Mouse (Mus musculus): ENCODE measurements around the gene Mei1. TPM values are rescaled to one million over a fixed set of nuclear protein-coding genes. Genes with fewer than 3 reads are reported as not detected.
A peak's percentile ranks its signal among the peaks of the same experiment; 100 is the strongest.

Gene Mei1
- total and polyA plus RNA-seq, 2 experiments from 2014 or later = 0.21 to 0.24 TPM

GRCm38 (mm10) chr15:82127426-82128374 is 57.9 kb downstream of the Mei1 start, which contains the start of gene Ccdc134:
Gene Ccdc134, plus strand, starts transcription at chr15:82127922.
- Histone ChIP-seq H3K4me3 (ENCODE audit: low read length) (peak within 1 kb of the TSS; percentile 74), H3K36me3 (ENCODE audit: insufficient read depth, low read length) (no peaks in the 10 kb centered on the region), H3K9ac (replicated peaks; ENCODE audit: low read length) (peak within 1 kb of the TSS; percentile 68), H3K27me3 (ENCODE audit: insufficient read depth, low read length) (no peaks in the 10 kb centered on the region), H3K27ac (peak within 1 kb of the TSS; percentile 68), H3K4me2 (ENCODE audit: low read depth, low read length) (peak within 1 kb of the TSS; percentile 84), H3K9me3 (ENCODE audit: low read length) (no peaks in the 10 kb centered on the region), H3K4me1 (ENCODE audit: insufficient read depth, low read length) (peaks cover 4% of the 10 kb centered on the region; the same call in 1 of the 2 replicates)
- under 1% methylated on average over 71 of the region's 74 CpGs for WGBS
- no peak for TF ChIP-seq CTCF (IDR thresholded peaks at IDR 0.05; ENCODE audit: low read depth)
- DNase-seq (ENCODE audit: low spot score) = peak; percentile 97
- ATAC-seq = peak; percentile 98

GRCm38 (mm10) chr15:82128398-82128797 is 58.6 kb downstream of the Mei1 start:
- H3K27ac ChIP-seq = no peak overlapping the region
- H3K4me1 ChIP-seq (ENCODE audit: insufficient read depth, low read length) = peaks cover 4% of the 10 kb centered on the region; the same call in 1 of the 2 replicates
- no peak for DNase-seq (ENCODE audit: low spot score)
- peak overlapping the region; percentile 68 for H3K9ac ChIP-seq (replicated peaks; ENCODE audit: low read length)
- no peak for ATAC-seq
- H3K4me2 ChIP-seq (ENCODE audit: low read depth, low read length) = peak overlapping the region; percentile 84
- H3K27me3 ChIP-seq (ENCODE audit: insufficient read depth, low read length) = no peaks in the 10 kb centered on the region
- TF ChIP-seq CTCF (IDR thresholded peaks at IDR 0.05; ENCODE audit: low read depth) = no peak
- no peaks in the 10 kb centered on the region for H3K9me3 ChIP-seq (ENCODE audit: low read length)
- H3K36me3 ChIP-seq (ENCODE audit: insufficient read depth, low read length) = no peaks in the 10 kb centered on the region
- 2% methylated on average over 5 of the region's 5 CpGs for WGBS
- peak overlapping the region; percentile 74 for H3K4me3 ChIP-seq (ENCODE audit: low read length)

DNA sequence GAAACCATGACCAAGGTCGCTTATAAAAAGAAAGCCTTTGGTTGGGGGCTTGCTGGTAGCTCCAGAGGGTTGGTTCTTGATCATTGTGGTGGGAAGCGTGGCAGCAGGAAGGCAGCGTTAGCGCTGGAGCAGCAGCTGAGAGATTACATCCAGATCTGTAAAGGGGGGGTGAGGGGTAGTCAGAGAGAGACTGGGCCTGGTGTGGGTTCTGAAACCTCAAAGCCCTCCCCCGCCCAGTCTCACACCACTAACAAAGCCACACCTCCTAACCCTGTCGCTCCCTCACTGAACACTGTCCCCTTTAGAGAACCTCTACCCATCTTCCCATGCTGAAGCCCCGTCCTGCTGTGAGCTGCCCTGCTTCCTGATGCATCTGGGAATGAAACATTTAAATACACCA is 60.8 kb downstream of the Mei1 start:
- H3K27me3 ChIP-seq (ENCODE audit: insufficient read depth, low read length) = no peaks in the 10 kb centered on the region
- no peak overlapping the region for H3K9ac ChIP-seq (replicated peaks; ENCODE audit: low read length)
- H3K27ac ChIP-seq = no peak overlapping the region
- 51% methylated on average over 7 of the region's 7 CpGs for WGBS
- H3K9me3 ChIP-seq (ENCODE audit: low read length) = no peaks in the 10 kb centered on the region
- TF ChIP-seq CTCF (IDR thresholded peaks at IDR 0.05; ENCODE audit: low read depth) = no peak
- ATAC-seq (no peak), DNase-seq (ENCODE audit: low spot score) (no peak)
- peaks cover 4% of the 10 kb centered on the region; the same call in 1 of the 2 replicates for H3K4me1 ChIP-seq (ENCODE audit: insufficient read depth, low read length)
- H3K36me3 ChIP-seq (ENCODE audit: insufficient read depth, low read length) = no peaks in the 10 kb centered on the region
- H3K4me3 ChIP-seq (ENCODE audit: low read length) = no peak overlapping the region
- H3K4me2 ChIP-seq (ENCODE audit: low read depth, low read length) = no peak overlapping the region

- 81% methylated on average over 4 of the region's 4 CpGs for WGBS
- H3K36me3 ChIP-seq (ENCODE audit: insufficient read depth, low read length) = no peaks in the 10 kb centered on the region
- no peak overlapping the region for H3K4me2 ChIP-seq (ENCODE audit: low read depth, low read length)
- no peak overlapping the region for H3K27ac ChIP-seq
- DNase-seq (ENCODE audit: low spot score) (no peak), ATAC-seq (peak; percentile 52; the same call in 1 of the 2 replicates)
- H3K27me3 ChIP-seq (ENCODE audit: insufficient read depth, low read length) = no peaks in the 10 kb centered on the region
- H3K9me3 ChIP-seq (ENCODE audit: low read length) = no peaks in the 10 kb centered on the region
- no peak for TF ChIP-seq CTCF (IDR thresholded peaks at IDR 0.05; ENCODE audit: low read depth)
- H3K9ac ChIP-seq (replicated peaks; ENCODE audit: low read length) = no peak overlapping the region
- no peaks in the 10 kb centered on the region for H3K4me1 ChIP-seq (ENCODE audit: insufficient read depth, low read length)
- no peak overlapping the region for H3K4me3 ChIP-seq (ENCODE audit: low read length)
Observed at GRCm38 (mm10) chr15:82135372-82135771, 65.6 kb downstream of the Mei1 start.

DNA sequence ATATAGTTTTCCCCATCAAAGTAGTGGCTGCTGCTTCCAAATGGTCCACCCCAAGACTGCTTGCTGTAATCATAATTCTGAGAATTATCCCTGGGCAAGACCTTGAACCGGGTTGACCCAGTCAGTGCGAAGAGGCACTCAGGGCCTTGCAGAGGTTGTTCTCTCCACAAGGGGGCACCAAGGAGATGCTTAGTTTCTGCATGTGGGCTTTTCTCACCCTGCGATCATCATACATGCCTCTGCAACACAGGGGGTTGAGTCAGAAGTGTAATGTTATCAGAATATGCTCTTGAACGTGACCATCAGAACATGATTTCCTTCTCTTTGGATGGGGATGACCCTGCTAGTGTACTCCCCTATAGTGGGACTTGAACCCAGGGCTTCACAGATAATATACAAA is 68.8 kb downstream of the Mei1 start:
- peak; percentile 86 for TF ChIP-seq CTCF (IDR thresholded peaks at IDR 0.05; ENCODE audit: low read depth)

GRCm38 (mm10) chr15:82139196-82139595 is 69.4 kb downstream of the Mei1 start:
- Histone ChIP-seq H3K9ac (replicated peaks; ENCODE audit: low read length) (no peak overlapping the region), H3K4me1 (ENCODE audit: insufficient read depth, low read length) (no peaks in the 10 kb centered on the region), H3K27ac (no peak overlapping the region), H3K27me3 (ENCODE audit: insufficient read depth, low read length) (no peaks in the 10 kb centered on the region), H3K36me3 (ENCODE audit: insufficient read depth, low read length) (no peaks in the 10 kb centered on the region), H3K9me3 (ENCODE audit: low read length) (no peaks in the 10 kb centered on the region), H3K4me3 (ENCODE audit: low read length) (no peak overlapping the region), H3K4me2 (ENCODE audit: low read depth, low read length) (no peak overlapping the region)
- DNase-seq (ENCODE audit: low spot score) (peak; percentile 56), ATAC-seq (no peak)
- peak; percentile 57 for TF ChIP-seq CTCF (IDR thresholded peaks at IDR 0.05; ENCODE audit: low read depth)
- WGBS = 93% methylated on average over 8 of the region's 8 CpGs

More for the DNA sequence above, 68.8 kb downstream of the Mei1 start:
- WGBS = 39% methylated on average over 4 of the region's 4 CpGs
- H3K4me3 ChIP-seq (ENCODE audit: low read length) = no peak overlapping the region
- no peaks in the 10 kb centered on the region for H3K36me3 ChIP-seq (ENCODE audit: insufficient read depth, low read length)
- ATAC-seq (peak; percentile 64; the same call in 1 of the 2 replicates), DNase-seq (ENCODE audit: low spot score) (peak; percentile 82)
- no peak overlapping the region for H3K27ac ChIP-seq
- no peaks in the 10 kb centered on the region for H3K9me3 ChIP-seq (ENCODE audit: low read length)
- no peak overlapping the region for H3K9ac ChIP-seq (replicated peaks; ENCODE audit: low read length)
- no peak overlapping the region for H3K4me2 ChIP-seq (ENCODE audit: low read depth, low read length)
- H3K27me3 ChIP-seq (ENCODE audit: insufficient read depth, low read length) = no peaks in the 10 kb centered on the region
- H3K4me1 ChIP-seq (ENCODE audit: insufficient read depth, low read length) = no peaks in the 10 kb centered on the region

Measured in hindbrain, postnatal 0 days (tissue).